Mouse (Mus musculus) myocyte (in vitro differentiated cells): ENCODE results near the gene Rai1. TPM values are rescaled to one million over a fixed set of nuclear protein-coding genes. Genes with fewer than 3 reads are reported as not detected.
A peak's percentile ranks its signal among the peaks of the same experiment; 100 is the strongest.

Experiments used
- H3K27me3 ChIP-seq: one replicate; pipeline ENCODE4 v1.6.1; 2011; ENCODE audit not compliant: control insufficient read depth, insufficient read depth, insufficient read length
- H3K36me3 ChIP-seq: one replicate; pipeline ENCODE4 v1.6.1; 2011; ENCODE audit not compliant: control insufficient read depth, insufficient read depth
- H3K4me2 ChIP-seq: one replicate; pipeline ENCODE4 v1.6.1; 2011; ENCODE audit warnings: low read depth, control low read depth
- H3K4me3 ChIP-seq: one replicate; pipeline ENCODE4 v1.5.1; 2011; ENCODE audit warnings: mild to moderate bottlenecking, control low read depth, moderate library complexity
- H3K79me2 ChIP-seq: one replicate; pipeline ENCODE4 v1.6.1; 2011; ENCODE audit not compliant: control insufficient read depth, insufficient read depth
- H3ac ChIP-seq: one replicate; pipeline ENCODE4 v1.6.1; 2011; ENCODE audit not compliant: control insufficient read depth, insufficient read length
- CEBPB ChIP-seq: IDR thresholded peaks from 2 replicates; pipeline ENCODE4 v1.6.1; 2011; ENCODE audit warnings: mild to moderate bottlenecking, moderate library complexity; ENCODE audit not compliant: poor library complexity, insufficient read depth, severe bottlenecking
- E2F4 ChIP-seq: IDR thresholded peaks from one replicate; pipeline ENCODE4 v1.6.1; 2011; ENCODE audit warnings: mild to moderate bottlenecking, control low read depth, moderate library complexity; ENCODE audit not compliant: insufficient read depth
- MAX ChIP-seq: IDR thresholded peaks from one replicate; pipeline ENCODE4 v1.6.1; 2011; ENCODE audit warnings: low read depth, mild to moderate bottlenecking, control low read depth
- MYOD1 ChIP-seq, 3 experiments: IDR thresholded peaks; one replicate each; pipeline ENCODE4 v1.6.1; 2011; ENCODE audit warnings: control low read depth in 2 of 3, low read depth in 2 of 3, mild to moderate bottlenecking in 2 of 3, moderate library complexity in 1 of 3; ENCODE audit not compliant: insufficient read length in 2 of 3, control insufficient read depth in 1 of 3
- MYOG ChIP-seq, 3 experiments: IDR thresholded peaks; one replicate each; pipeline ENCODE4 v1.6.1; 2011; ENCODE audit warnings: control low read depth in 2 of 3, low read depth in 2 of 3, mild to moderate bottlenecking in 2 of 3; ENCODE audit not compliant: insufficient read length in 2 of 3, control insufficient read depth in 1 of 3, insufficient read depth in 1 of 3
- POLR2A ChIP-seq: IDR thresholded peaks from one replicate; pipeline ENCODE4 v1.6.1; 2011; ENCODE audit warnings: low read depth, mild to moderate bottlenecking, control low read depth, moderate library complexity; ENCODE audit not compliant: insufficient read length
- POLR2AphosphoS2 ChIP-seq: IDR thresholded peaks from one replicate; pipeline ENCODE4 v1.6.1; 2011; ENCODE audit warnings: low read depth, control low read depth; ENCODE audit not compliant: insufficient read length
- REST ChIP-seq: IDR thresholded peaks from one replicate; pipeline ENCODE4 v1.6.1; 2011; ENCODE audit warnings: mild to moderate bottlenecking, control low read depth, moderate library complexity; ENCODE audit not compliant: insufficient read depth, insufficient read length
- SRF ChIP-seq: IDR thresholded peaks from one replicate; pipeline ENCODE4 v1.6.1; 2011; ENCODE audit warnings: low read depth; ENCODE audit not compliant: control insufficient read depth, insufficient read length
- TCF12 ChIP-seq: IDR thresholded peaks from one replicate; pipeline ENCODE4 v1.6.1; 2011; ENCODE audit warnings: mild to moderate bottlenecking, control low read depth; ENCODE audit not compliant: poor library complexity, insufficient read depth, severe bottlenecking
- TCF3 ChIP-seq: IDR thresholded peaks from one replicate; pipeline ENCODE4 v1.6.1; 2011; ENCODE audit warnings: low read depth, control low read depth; ENCODE audit not compliant: insufficient read length
- USF1 ChIP-seq: IDR thresholded peaks from one replicate; pipeline ENCODE4 v1.6.1; 2011; ENCODE audit warnings: low read depth, mild to moderate bottlenecking, control low read depth, moderate library complexity
- polyA plus RNA-seq: library from polyadenylated mRNA; unstranded; fragments of >200 nt; fragmentation: generic; extraction: Trizol; gene quantifications from one replicate; pipeline ENCODE4 v1.2.1, GENCODE M21; 2012; ENCODE audit warnings: missing spikeins

Gene Rai1
- polyA plus RNA-seq, 1 experiment, result 26.0 TPM

DNA sequence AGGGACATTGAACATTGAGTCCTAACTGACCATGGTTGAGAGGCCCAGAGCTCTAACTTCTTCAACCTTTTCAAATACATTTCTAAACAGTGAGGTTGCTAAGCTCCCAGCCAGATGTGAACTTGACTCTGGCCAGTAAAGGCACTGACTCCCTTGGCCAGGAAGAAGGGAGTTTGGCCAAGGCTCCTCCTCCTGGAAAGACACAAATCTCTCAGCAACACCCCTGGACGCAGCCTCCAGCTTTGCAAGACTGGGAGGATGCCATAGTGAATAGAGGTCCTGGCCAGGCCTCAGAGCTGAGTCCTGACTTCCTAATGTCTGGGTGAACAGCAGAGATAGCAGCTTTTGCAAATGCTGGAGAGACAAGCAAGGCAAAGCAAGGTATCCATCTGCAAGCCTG lies 18.1 kb upstream of the Rai1 start:
- Histone ChIP-seq H3K36me3 (no peaks in the 10 kb centered on the region), H3K79me2 (no peaks in the 10 kb centered on the region), H3K27me3 (no peaks in the 10 kb centered on the region), H3ac (no peak overlapping the region), H3K4me3 (no peak overlapping the region), H3K4me2 (no peak overlapping the region)
- TF ChIP-seq E2F4 (no peak), MAX (no peak)

DNA sequence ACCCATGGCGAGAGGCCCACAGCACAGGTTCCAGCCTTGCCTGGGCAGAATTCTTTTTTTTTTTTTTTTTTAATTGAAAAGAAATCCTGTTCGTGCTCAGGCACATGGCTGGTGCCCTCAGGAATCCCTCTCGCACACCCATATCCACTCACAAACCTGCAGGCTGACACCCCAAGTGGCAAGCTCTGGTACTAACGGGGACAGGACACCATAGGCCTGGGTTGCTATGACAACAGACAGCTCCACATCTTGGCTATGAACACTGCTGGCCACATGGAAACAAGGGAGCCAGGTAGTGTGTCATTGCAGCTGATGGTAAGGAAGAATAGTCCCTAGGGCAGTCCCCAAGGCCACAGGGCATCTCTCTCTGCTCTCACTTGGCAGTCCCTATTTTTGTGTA lies 15.9 kb upstream of the Rai1 start:
- no peak overlapping the region for H3K4me2 ChIP-seq
- H3K36me3 ChIP-seq, result no peaks in the 10 kb centered on the region
- H3K4me3 ChIP-seq, result no peak overlapping the region
- no peaks in the 10 kb centered on the region for H3K79me2 ChIP-seq
- TF ChIP-seq USF1 (no peak), TCF12 (no peak)
- H3ac ChIP-seq, result no peak overlapping the region
- no peaks in the 10 kb centered on the region for H3K27me3 ChIP-seq

DNA sequence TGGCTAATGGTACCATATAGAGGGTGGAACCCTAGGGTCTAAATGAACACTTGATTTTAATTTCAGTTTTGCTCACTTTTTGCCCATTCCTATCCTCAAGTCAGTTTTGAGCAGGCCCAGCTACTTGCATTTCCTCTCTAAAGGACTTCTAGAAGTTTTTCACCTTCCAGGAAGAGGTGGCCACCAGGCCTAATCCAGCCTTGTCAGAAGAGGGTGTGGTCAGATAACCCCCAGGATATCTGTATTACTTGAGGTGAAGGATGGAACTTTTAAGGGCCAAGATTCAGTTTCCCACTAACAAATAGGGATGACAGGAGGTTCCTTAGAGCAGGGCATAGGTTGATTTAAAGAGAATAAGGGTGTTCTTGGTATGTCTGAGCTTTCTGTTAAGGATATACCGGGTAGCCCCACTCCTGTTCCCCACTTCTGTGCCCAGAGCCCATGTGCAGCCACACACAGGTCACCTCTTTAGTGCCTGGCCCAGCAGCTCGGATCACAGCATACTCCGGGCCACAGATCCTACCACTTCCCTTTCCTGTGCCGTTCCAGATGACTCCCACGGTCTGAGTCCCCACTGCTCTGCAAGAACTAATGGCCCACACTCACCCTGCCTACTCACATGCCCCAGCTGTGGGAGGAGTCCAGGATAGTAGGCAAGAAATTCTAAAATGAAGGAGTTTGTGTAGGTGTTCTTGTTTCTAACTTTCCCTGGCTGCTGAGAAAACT lies 14.0 kb upstream of the Rai1 start:
- H3K79me2 ChIP-seq, result no peaks in the 10 kb centered on the region
- no peaks in the 10 kb centered on the region for H3K27me3 ChIP-seq
- H3K4me3 ChIP-seq, result no peak overlapping the region
- H3K36me3 ChIP-seq, result no peaks in the 10 kb centered on the region
- H3K4me2 ChIP-seq, result peak overlapping the region; percentile 13
- no peak overlapping the region for H3ac ChIP-seq
- TF ChIP-seq E2F4, result no peak
- TF ChIP-seq MYOD1 (IDR thresholded peaks at IDR 0.05; ENCODE audit: control insufficient read depth in 1 of 3, insufficient read length in 2 of 3, low read depth in 2 of 3), result no peak
- TF ChIP-seq TCF3, result no peak
- no peak for TF ChIP-seq POLR2AphosphoS2
- no peak for TF ChIP-seq SRF
- no peak for TF ChIP-seq TCF12
- TF ChIP-seq USF1, result no peak
- TF ChIP-seq REST, result no peak
- no peak for TF ChIP-seq MYOG (IDR thresholded peaks at IDR 0.05; ENCODE audit: control insufficient read depth in 1 of 3, insufficient read depth in 1 of 3, insufficient read length in 2 of 3, low read depth in 2 of 3)
- no peak for TF ChIP-seq MAX
- no peak for TF ChIP-seq CEBPB
- no peak for TF ChIP-seq POLR2A

DNA sequence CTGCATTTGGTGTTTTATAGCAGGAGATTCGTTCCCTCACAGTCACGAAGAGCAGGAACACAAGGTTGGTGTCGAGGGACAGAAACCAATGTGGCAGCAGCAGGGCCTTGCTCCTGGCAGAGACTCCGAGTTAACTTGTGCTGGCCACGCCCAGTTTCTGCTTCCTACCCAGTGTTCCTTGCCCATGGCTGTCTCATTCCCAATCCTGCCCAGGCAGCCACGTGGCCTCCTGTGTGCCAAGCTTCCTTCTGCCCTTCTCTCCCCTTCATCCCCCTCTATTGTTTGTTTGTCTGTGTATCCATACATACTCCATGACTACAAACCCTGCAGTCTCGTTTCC lies 13.4 kb upstream of the Rai1 start:
- peak overlapping the region; percentile 13 for H3K4me2 ChIP-seq
- H3ac ChIP-seq, result no peak overlapping the region
- H3K79me2 ChIP-seq, result no peaks in the 10 kb centered on the region
- H3K36me3 ChIP-seq, result no peaks in the 10 kb centered on the region
- no peak for TF ChIP-seq MYOD1 (IDR thresholded peaks at IDR 0.05; ENCODE audit: control insufficient read depth in 1 of 3, insufficient read length in 2 of 3, low read depth in 2 of 3)
- TF ChIP-seq MAX, result no peak
- no peak for TF ChIP-seq TCF12
- no peak for TF ChIP-seq E2F4
- TF ChIP-seq MYOG (IDR thresholded peaks at IDR 0.05; ENCODE audit: control insufficient read depth in 1 of 3, insufficient read depth in 1 of 3, insufficient read length in 2 of 3, low read depth in 2 of 3), result no peak
- no peak overlapping the region for H3K4me3 ChIP-seq
- H3K27me3 ChIP-seq, result no peaks in the 10 kb centered on the region

DNA sequence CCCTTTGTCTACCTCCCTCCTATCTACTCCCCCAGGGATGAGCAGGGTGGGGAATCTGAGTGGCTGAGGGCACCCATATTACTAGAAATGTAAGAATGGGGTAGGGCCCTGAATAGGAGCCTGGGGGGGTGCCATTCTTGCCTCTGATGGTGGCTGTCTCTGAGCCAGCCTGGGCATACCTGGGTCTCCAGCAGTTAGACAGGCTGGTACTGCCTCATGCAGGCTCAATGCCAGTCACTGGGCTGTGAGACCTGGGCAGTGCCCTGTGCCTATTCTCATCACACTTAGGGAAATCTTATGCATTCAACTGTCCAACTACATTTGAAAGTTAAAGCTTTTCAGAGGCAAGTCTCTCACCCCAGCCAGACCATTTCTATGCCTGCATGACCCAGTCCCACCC lies 11.6 kb upstream of the Rai1 start:
- no peak for TF ChIP-seq MYOG (IDR thresholded peaks at IDR 0.05; ENCODE audit: control insufficient read depth in 1 of 3, insufficient read depth in 1 of 3, insufficient read length in 2 of 3, low read depth in 2 of 3)
- no peak for TF ChIP-seq TCF3
- TF ChIP-seq POLR2A, result no peak
- TF ChIP-seq CEBPB, result no peak
- H3ac ChIP-seq, result no peak overlapping the region
- no peaks in the 10 kb centered on the region for H3K27me3 ChIP-seq
- H3K4me3 ChIP-seq, result no peak overlapping the region
- no peak overlapping the region for H3K4me2 ChIP-seq
- H3K36me3 ChIP-seq, result no peaks in the 10 kb centered on the region
- no peaks in the 10 kb centered on the region for H3K79me2 ChIP-seq

DNA sequence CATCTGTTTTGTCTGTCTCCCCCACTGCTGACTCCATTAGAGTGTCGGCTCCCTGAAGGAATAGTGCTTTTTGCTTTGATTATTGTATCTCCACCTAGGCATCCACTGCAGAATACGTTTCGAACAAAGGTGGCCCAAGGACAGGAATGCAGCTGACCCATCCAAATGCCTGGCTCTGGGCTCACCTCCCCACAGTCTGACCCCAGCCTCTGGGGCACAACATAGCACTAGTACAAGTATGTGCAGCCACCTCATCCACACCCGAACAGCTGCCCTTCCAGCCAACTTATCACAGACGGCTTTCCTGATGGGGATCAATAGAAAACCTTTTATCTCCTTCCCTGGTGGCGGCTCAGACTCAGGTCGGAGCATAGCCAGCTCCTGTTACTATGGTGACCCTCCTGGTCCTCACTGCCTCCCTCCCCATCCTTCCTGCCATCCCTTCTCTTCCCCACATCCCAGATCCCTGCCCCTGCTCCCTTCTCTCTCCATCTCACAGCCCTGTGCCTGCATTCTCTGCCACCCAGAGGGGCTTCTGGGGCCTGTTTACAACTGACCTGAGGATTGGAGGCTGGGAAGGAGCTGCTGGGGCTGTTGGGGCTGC lies 10.7 kb upstream of the Rai1 start:
- no peak overlapping the region for H3K4me2 ChIP-seq
- no peak overlapping the region for H3ac ChIP-seq
- no peak for TF ChIP-seq CEBPB
- no peak for TF ChIP-seq TCF12
- TF ChIP-seq USF1, result no peak
- TF ChIP-seq MYOG (IDR thresholded peaks at IDR 0.05; ENCODE audit: control insufficient read depth in 1 of 3, insufficient read depth in 1 of 3, insufficient read length in 2 of 3, low read depth in 2 of 3), result no peak
- no peak for TF ChIP-seq E2F4
- TF ChIP-seq REST, result no peak
- TF ChIP-seq MYOD1 (IDR thresholded peaks at IDR 0.05; ENCODE audit: control insufficient read depth in 1 of 3, insufficient read length in 2 of 3, low read depth in 2 of 3), result no peak
- TF ChIP-seq MAX, result no peak
- TF ChIP-seq TCF3, result no peak
- no peak for TF ChIP-seq POLR2A
- no peak for TF ChIP-seq SRF
- TF ChIP-seq POLR2AphosphoS2, result no peak
- no peaks in the 10 kb centered on the region for H3K36me3 ChIP-seq
- H3K4me3 ChIP-seq, result no peak overlapping the region
- H3K79me2 ChIP-seq, result no peaks in the 10 kb centered on the region
- no peaks in the 10 kb centered on the region for H3K27me3 ChIP-seq
